In the genomic region with DNA sequence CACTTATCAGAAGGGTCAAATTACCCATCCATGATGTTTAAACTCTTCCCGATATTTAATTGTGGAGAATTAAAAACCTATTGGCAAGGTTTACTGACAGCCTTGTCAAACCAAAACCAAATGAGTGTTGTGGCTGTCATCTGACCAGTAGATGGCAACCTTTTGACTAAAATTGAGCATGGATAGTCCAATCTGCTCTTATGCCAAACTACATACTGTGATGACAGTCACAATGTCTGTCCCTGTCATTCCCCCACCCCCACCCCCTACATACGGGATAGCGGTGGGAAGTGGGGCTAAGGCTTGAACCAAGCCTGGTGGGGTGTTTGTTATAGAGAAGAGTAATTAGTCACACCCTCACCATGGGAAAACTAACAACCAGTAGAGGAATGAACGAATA, we compare ENCODE assay signal across 8 mouse cellular contexts. TPM values are rescaled to one million over a fixed set of nuclear protein-coding genes. Genes with fewer than 3 reads are reported as not detected.
A peak's percentile ranks its signal among the peaks of the same experiment; 100 is the strongest.
DNase-seq lines count a peak whose midpoint lies in the region; ATAC-seq and TF ChIP-seq lines count a peak whose summit lies in the region.
"Had no signal": no experiment of that assay in that cellular context is flagged by ENCODE, and none has a peak within 500 bp of the region (broad histone marks: within the 10 kb centered on the region; RNA-seq: fewer than 3 reads in every experiment).

No protein-coding gene starts in this region.

- H3K4me3 ChIP-seq in kidney, adult 2 months (ENCODE audit: insufficient read depth, low read depth, low read length): no peak overlapping the region
- H3K4me3 ChIP-seq in lung, embryonic 15.5 days: no peak overlapping the region
- H3K4me3 ChIP-seq: liver, embryonic 15.5 days had no signal

- H3K27ac ChIP-seq in kidney, adult 2 months (ENCODE audit: insufficient read depth, low read depth, low read length): no peak overlapping the region
- no peak overlapping the region for H3K27ac ChIP-seq in lung, embryonic 15.5 days
- H3K27ac ChIP-seq: liver, embryonic 15.5 days had no signal

- peak; percentile 46; the same call in 1 of the 2 replicates for ATAC-seq in lung, embryonic 15.5 days (ENCODE audit: borderline replicate concordance, extremely low read depth, low FRiP score, low TSS enrichment)

- no peaks in the 10 kb centered on the region for H3K36me3 ChIP-seq in kidney, adult 2 months (ENCODE audit: control insufficient read depth, insufficient read depth, low read length)
- no peaks in the 10 kb centered on the region for H3K36me3 ChIP-seq in lung, embryonic 15.5 days
- H3K36me3 ChIP-seq: liver, embryonic 15.5 days had no signal

- 47% methylated on average over 4 of the region's 4 CpGs for WGBS in kidney, adult 2 months
- 47% methylated on average over 4 of the region's 4 CpGs for WGBS in lung, embryonic 15.5 days

- TF ChIP-seq POLR2A in kidney, adult 2 months (IDR thresholded peaks at IDR 0.05; ENCODE audit: low read depth, low read length): no peak

- no peaks in the 10 kb centered on the region for H3K4me1 ChIP-seq in kidney, adult 2 months (ENCODE audit: control insufficient read depth, insufficient read depth, low read length)
- H3K4me1 ChIP-seq in lung, embryonic 15.5 days: no peaks in the 10 kb centered on the region
- H3K4me1 ChIP-seq: liver, embryonic 15.5 days had no signal

- no peak overlapping the region for H3K9ac ChIP-seq in lung, embryonic 15.5 days
- H3K9ac ChIP-seq: liver, embryonic 15.5 days had no signal

- no peak overlapping the region for H3K4me2 ChIP-seq in lung, embryonic 15.5 days
- H3K4me2 ChIP-seq: liver, embryonic 15.5 days had no signal

- no peaks in the 10 kb centered on the region for H3K27me3 ChIP-seq in kidney, adult 2 months (replicated peaks; ENCODE audit: control insufficient read depth, insufficient read depth, low read length)
- H3K27me3 ChIP-seq in lung, embryonic 15.5 days: no peaks in the 10 kb centered on the region
- H3K27me3 ChIP-seq: liver, embryonic 15.5 days had no signal

- 0 out of 2 replicates have a peak, but pooled peaks have one; percentile 17 for TF ChIP-seq CTCF in kidney, adult 2 months (conservative IDR thresholded peaks at IDR 0.05; ENCODE audit: insufficient read depth, insufficient read length, low read depth, low read length)

- DNase-seq in kidney, adult 2 months: peak; percentile 43
- no peak for DNase-seq in kidney, postnatal 4 days
- DNase-seq in CD4-positive helper T cell, adult 2 months (ENCODE audit: low read depth, low spot score): peak; percentile 9
- peak; percentile 45 for DNase-seq in R1 (ENCODE audit: low read depth, low spot score)
- DNase-seq in urinary bladder, adult 2 months (ENCODE audit: low spot score): no peak
- no peak for DNase-seq in thymus, adult 18-20 months

- no peaks in the 10 kb centered on the region for H3K9me3 ChIP-seq in lung, embryonic 15.5 days
- H3K9me3 ChIP-seq: liver, embryonic 15.5 days had no signal

RNA-seq across cellular contexts. Expression of a gene that starts 34.6 kb away (rescaled TPM):
- polyA plus RNA-seq in kidney, adult 2 months (2012; rRNA removed): 5.5 and 6.2 TPM in 2 replicates
- polyA plus RNA-seq in lung, embryonic 15.5 days (2015; fragmentation: Nextera tagmentation; extraction: Ambion mirVana): 1.1 and 2.1 TPM in 2 replicates
- 29.6 and 29.8 TPM in 2 replicates for polyA plus RNA-seq in urinary bladder, adult 2 months (2012; rRNA removed)

Comparison
In these comparisons a context has a peak if more than half of its experiments do, and no peak if none do; other contexts are left out.
1. DNase-seq: peak in kidney, adult 2 months (single experiment), CD4-positive helper T cell, adult 2 months (single experiment) and R1 (single experiment); none in kidney, postnatal 4 days (0 of 2), urinary bladder, adult 2 months (single experiment) and thymus, adult 18-20 months (0 of 2).